Comparison of ENCODE assay signal across 8 mouse cellular contexts in genomic region chr8:122567361-122568108, GRCm38 (mm10). TPM values are rescaled to one million over a fixed set of nuclear protein-coding genes. Genes with fewer than 3 reads are reported as not detected.
DNase-seq lines count a peak whose midpoint lies in the region; ATAC-seq and TF ChIP-seq lines count a peak whose summit lies in the region.

Gene Cdt1, plus strand, starts transcription at chr8:122568015.

- peaks cover 67% of the 10 kb centered on the region for H3K4me1 ChIP-seq in G1E (ENCODE audit: insufficient read depth, low read depth, low read length)
- peaks cover 17% of the 10 kb centered on the region for H3K4me1 ChIP-seq in forebrain, postnatal 0 days (ENCODE audit: insufficient read depth)
- H3K4me1 ChIP-seq in lung, embryonic 16.5 days (replicated peaks; ENCODE audit: control insufficient read depth, insufficient read depth, low read length): peaks cover 19% of the 10 kb centered on the region

- H3K9ac ChIP-seq in forebrain, postnatal 0 days: peak within 1 kb of the TSS; percentile 75
- H3K9ac ChIP-seq in lung, embryonic 16.5 days (ENCODE audit: low read length): peak within 1 kb of the TSS; percentile 87

- peak within 1 kb of the TSS; percentile 92 for H3K27ac ChIP-seq in forebrain, postnatal 0 days (ENCODE audit: low read depth, low read length)
- peak within 1 kb of the TSS; percentile 97 for H3K27ac ChIP-seq in lung, embryonic 16.5 days (ENCODE audit: low read length)

- peaks cover 59% of the 10 kb centered on the region for H3K36me3 ChIP-seq in G1E (replicated peaks)
- peaks cover 14% of the 10 kb centered on the region; the same call in 1 of the 2 replicates for H3K36me3 ChIP-seq in forebrain, postnatal 0 days (ENCODE audit: insufficient read depth)
- peaks cover 15% of the 10 kb centered on the region for H3K36me3 ChIP-seq in lung, embryonic 16.5 days (ENCODE audit: control insufficient read depth, insufficient read depth, low read length)

- TF ChIP-seq CTCF in G1E (IDR thresholded peaks at IDR 0.05; ENCODE audit: low read depth, low read length): no peak
- TF ChIP-seq CTCF in forebrain, postnatal 0 days (IDR thresholded peaks at IDR 0.05; ENCODE audit: low read depth): peak; percentile 9; the same call in 1 of the 2 replicates

- H3K27me3 ChIP-seq in G1E (ENCODE audit: insufficient read depth, low read length): no peaks in the 10 kb centered on the region; the same call in 1 of the 2 replicates
- no peaks in the 10 kb centered on the region for H3K27me3 ChIP-seq in forebrain, postnatal 0 days (ENCODE audit: insufficient read depth, low read length)
- H3K27me3 ChIP-seq in lung, embryonic 16.5 days (ENCODE audit: control insufficient read depth, insufficient read depth, low read depth, low read length): no peaks in the 10 kb centered on the region

- peak; percentile 92 for DNase-seq in G1E (ENCODE audit: low spot score)
- peak; percentile 95 to 97 for DNase-seq in cerebellum, adult 18-20 months
- DNase-seq in forebrain, postnatal 0 days: peak; percentile 98
- peak; percentile 89 for DNase-seq in layer of hippocampus, adult 9-10 months (ENCODE audit: low spot score)
- peak; percentile 93 for DNase-seq in ovary, postnatal 10 days (ENCODE audit: low spot score)
- peak; percentile 94 for DNase-seq in thymus, postnatal 10 days (ENCODE audit: low spot score in 2 of 2)

- under 1% methylated on average over 62 of the region's 62 CpGs for WGBS in forebrain, postnatal 0 days
- WGBS in lung, embryonic 16.5 days: under 1% methylated on average over 58 of the region's 62 CpGs

- H3K4me3 ChIP-seq in G1E (ENCODE audit: low read depth, low read length): peak within 1 kb of the TSS; percentile 92
- H3K4me3 ChIP-seq in forebrain, postnatal 0 days (ENCODE audit: low read depth, low read length): peak within 1 kb of the TSS; percentile 72
- H3K4me3 ChIP-seq in lung, embryonic 16.5 days (ENCODE audit: low read length): peak within 1 kb of the TSS; percentile 82

- ATAC-seq in G1E (ENCODE audit: extremely low read depth, insufficient number of reproducible peaks, low FRiP score, poor library complexity, severe bottlenecking): peak; percentile 79
- ATAC-seq in forebrain, postnatal 0 days: peak; percentile 98
- ATAC-seq in hematopoietic stem cell, adult 5-6 weeks (replicated peaks in 1 of 2; ENCODE audit: insufficient read depth in 1 of 2, low FRiP score in 2 of 2, low TSS enrichment in 1 of 2, low read depth in 1 of 2, poor library complexity in 2 of 2, severe bottlenecking in 2 of 2): peak; percentile 92
- peak; percentile 98 for ATAC-seq in lung, embryonic 16.5 days (ENCODE audit: low read depth)

- H3K9me3 ChIP-seq in G1E (replicated peaks): no peaks in the 10 kb centered on the region
- no peaks in the 10 kb centered on the region for H3K9me3 ChIP-seq in forebrain, postnatal 0 days (ENCODE audit: low read length)
- H3K9me3 ChIP-seq in lung, embryonic 16.5 days (ENCODE audit: control insufficient read depth, low read length): no peaks in the 10 kb centered on the region

- H3K4me2 ChIP-seq in forebrain, postnatal 0 days (ENCODE audit: low read depth): peak within 1 kb of the TSS; percentile 96
- H3K4me2 ChIP-seq in lung, embryonic 16.5 days (ENCODE audit: low read depth, low read length): peak within 1 kb of the TSS; percentile 73

RNA-seq across cellular contexts. Expression of gene Cdt1, which starts in this region (rescaled TPM):
- total RNA-seq in G1E (2014; fragmentation: Nextera tagmentation) (70.8 and 71.7 TPM in 2 replicates), G1E (2017) (46.9 and 49.9 TPM in 2 replicates)
- polyA plus RNA-seq in G1E (2012): 375 and 441 TPM in 2 replicates
- 11.5 and 14.9 TPM in 2 replicates for total RNA-seq in forebrain, postnatal 0 days (2014; rRNA removed)
- 6.1 and 6.5 TPM in 2 replicates for polyA plus RNA-seq in forebrain, postnatal 0 days (2015; fragmentation: Nextera tagmentation; extraction: Ambion mirVana)
- total RNA-seq in hematopoietic stem cell, adult 5-6 weeks (2017): 30.8 and 33.1 TPM in 2 replicates
- polyA plus RNA-seq in lung, embryonic 16.5 days (2015; fragmentation: Nextera tagmentation; extraction: Ambion mirVana): 39.1 and 41.1 TPM in 2 replicates

Comparison
In these comparisons a context has a peak if more than half of its experiments do, and no peak if none do; other contexts are left out.
1. Peak in every context shown above with its lines: DNase-seq, ATAC-seq, H3K4me3 ChIP-seq and H3K27ac ChIP-seq.